Mouse (Mus musculus): ENCODE data around the gene Ppp1r12a.

DNA sequence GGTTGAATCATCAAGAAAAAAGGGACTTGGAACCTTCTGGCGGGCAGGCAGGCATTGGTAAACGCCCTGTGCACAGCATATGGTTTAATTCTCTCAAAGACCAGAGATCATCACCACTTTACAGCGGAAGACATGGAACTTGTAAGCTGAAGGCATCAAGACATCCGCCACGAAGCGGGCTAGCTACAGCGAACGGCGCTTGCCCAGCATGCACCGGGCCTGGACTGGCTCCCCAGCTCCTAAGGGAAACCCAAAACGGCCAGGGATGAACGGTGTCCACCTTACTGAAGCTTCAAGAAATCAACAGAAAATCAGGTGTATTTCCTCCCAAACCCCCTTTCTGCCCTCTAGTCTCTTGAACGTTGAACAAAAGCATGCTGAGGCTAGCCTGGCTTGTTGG, 136.3 kb downstream of the Ppp1r12a start:
- no peak for TF ChIP-seq MAX (IDR thresholded peaks at IDR 0.05; ENCODE audit: low read depth)
- TF ChIP-seq POLR2A (IDR thresholded peaks at IDR 0.05; ENCODE audit: insufficient read length, low read depth): no peak
- no peak for TF ChIP-seq MYOG (IDR thresholded peaks at IDR 0.05; ENCODE audit: control insufficient read depth in 1 of 3, insufficient read depth in 1 of 3, insufficient read length in 2 of 3, low read depth in 2 of 3)
- TF ChIP-seq POLR2AphosphoS2 (IDR thresholded peaks at IDR 0.05; ENCODE audit: insufficient read length, low read depth): no peak
- no peak for TF ChIP-seq TCF12 (IDR thresholded peaks at IDR 0.05; ENCODE audit: insufficient read depth, poor library complexity, severe bottlenecking)
- no peak for TF ChIP-seq REST (IDR thresholded peaks at IDR 0.05; ENCODE audit: insufficient read depth, insufficient read length)

All from myocyte (in vitro differentiated cells).